Mouse (Mus musculus): ENCODE measurements around the gene Ube2cbp. TPM values are rescaled to one million over a fixed set of nuclear protein-coding genes. Genes with fewer than 3 reads are reported as not detected.

Ube2cbp gene
- total RNA-seq, 2 experiments from 2014 or later: 3.5 to 4.0 TPM

DNA sequence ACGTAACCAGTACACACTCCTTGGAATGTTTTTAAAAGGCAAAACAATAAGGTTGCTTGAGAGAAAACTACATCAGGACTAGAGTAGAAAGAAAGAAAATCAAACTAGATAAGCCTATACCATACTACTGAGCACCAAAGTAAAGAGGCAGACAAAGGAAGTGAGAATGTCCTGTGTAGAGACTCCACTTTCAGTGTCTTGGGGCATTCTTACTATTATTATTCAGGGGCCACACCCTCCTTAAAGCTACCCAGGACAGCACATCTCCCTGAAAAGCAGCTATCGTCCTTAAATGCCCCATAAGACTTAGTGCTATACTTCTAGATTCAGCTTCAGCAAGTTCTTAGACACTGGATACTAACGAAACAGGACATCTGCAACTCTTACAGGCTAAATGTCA is 11.1 kb downstream of the Ube2cbp start:
- no peak for TF ChIP-seq CTCF (conservative IDR thresholded peaks at IDR 0.05)
- Histone ChIP-seq H3K27ac (no peak overlapping the region), H3K4me3 (no peak overlapping the region)
- no peak for DNase-seq (ENCODE audit: low spot score in 2 of 2)

- peak; percentile 52 to 62 for DNase-seq (ENCODE audit: low spot score in 2 of 2)
- peak; percentile 94 for TF ChIP-seq CTCF (conservative IDR thresholded peaks at IDR 0.05)
- Histone ChIP-seq H3K27ac (no peak overlapping the region), H3K4me3 (peak overlapping the region; percentile 43)
Observed at GRCm38 (mm10) chr9:86451617-86452016, 13.1 kb downstream of the Ube2cbp start.

DNA sequence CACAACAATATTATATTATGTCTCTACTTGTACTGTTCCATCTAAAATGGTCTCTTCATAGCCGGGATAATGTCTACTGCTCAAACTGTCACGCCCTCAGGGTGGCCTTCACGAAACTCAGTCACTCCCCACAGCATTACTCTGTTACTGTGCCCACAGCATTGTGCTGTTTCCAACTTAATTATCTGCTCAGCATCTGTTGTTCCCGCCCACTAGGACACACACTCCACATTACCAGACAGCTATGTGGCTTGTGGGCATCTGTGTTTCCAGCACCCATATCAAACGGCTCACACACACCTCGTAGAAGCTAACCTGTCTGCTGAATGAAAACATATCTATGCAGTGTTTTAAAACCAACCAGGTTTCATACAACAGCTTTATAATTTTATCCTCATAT is 13.7 kb downstream of the Ube2cbp start:
- TF ChIP-seq CTCF (conservative IDR thresholded peaks at IDR 0.05): no peak
- Histone ChIP-seq H3K4me3 (peak overlapping the region; percentile 43; the same call in 1 of the 2 replicates), H3K27ac (no peak overlapping the region)
- DNase-seq (ENCODE audit: low spot score in 2 of 2): peak; percentile 38 to 40

DNA sequence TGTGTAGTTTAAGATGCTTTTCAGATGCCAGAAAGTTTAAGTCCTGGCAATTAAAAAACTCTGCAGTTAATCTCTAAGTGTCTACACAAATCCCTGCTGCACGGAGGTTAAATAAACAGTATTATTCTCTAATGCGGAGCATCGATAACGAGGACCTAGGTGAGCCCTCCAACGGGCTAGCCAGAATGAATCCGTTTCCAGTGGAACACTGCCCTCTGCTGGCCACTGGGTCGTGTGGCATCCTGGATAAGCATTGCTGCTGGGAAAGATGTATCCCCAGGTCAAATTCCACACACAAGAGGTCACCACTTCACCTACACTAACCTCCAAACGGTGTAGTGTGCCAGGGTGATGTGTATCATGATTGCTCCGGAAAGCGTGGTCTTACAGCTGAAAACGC is 15.2 kb downstream of the Ube2cbp start:
- peak; percentile 99 for TF ChIP-seq CTCF (conservative IDR thresholded peaks at IDR 0.05)
- Histone ChIP-seq H3K27ac (no peak overlapping the region), H3K4me3 (peak overlapping the region; percentile 15; the same call in 1 of the 2 replicates)
- DNase-seq (ENCODE audit: low spot score in 2 of 2): peak; percentile 65 to 88

DNA sequence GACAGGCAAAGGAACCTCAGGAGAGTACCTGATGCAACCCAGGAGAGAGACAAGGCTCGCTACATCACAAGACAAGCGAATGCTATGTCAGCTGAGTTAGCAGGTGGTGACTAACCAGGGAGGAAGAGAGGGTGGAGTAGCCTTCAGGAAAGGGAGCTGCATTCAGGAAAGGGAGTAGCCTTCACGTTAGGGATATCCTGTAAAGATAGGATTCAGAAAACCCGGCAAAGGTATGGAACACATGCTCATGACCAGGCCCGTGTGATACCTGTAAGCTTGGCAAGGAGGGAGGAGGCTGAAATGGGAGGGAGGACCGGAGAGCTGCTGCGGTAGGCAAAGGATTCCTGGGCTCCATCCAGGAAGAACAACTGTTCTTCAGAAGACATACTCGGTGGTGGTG is 17.3 kb downstream of the Ube2cbp start:
- no peak for DNase-seq (ENCODE audit: low spot score in 2 of 2)
- no peak overlapping the region for H3K27ac ChIP-seq
- H3K4me3 ChIP-seq: no peak overlapping the region
- no peak for TF ChIP-seq CTCF (conservative IDR thresholded peaks at IDR 0.05)

DNA sequence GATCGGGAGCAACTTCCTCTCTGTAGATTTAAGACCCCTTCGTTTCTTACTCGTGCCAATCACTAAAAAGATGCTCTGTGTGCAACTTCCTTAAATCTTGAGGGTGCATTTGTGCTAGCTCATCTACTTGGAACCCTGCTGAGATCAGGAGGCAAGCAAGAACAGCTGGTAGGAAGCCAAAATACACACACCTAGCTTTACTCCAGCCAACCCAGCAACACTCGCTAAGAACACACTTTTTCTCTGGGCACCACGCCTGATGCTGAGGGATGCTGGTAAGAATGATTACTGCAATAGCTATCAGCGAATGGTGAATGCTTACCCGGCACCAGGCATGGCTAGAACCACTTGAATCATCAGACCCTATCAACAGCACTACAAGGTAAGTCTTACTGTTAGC is 17.9 kb downstream of the Ube2cbp start:
- no peak for TF ChIP-seq CTCF (conservative IDR thresholded peaks at IDR 0.05)
- Histone ChIP-seq H3K27ac (no peak overlapping the region), H3K4me3 (no peak overlapping the region)
- no peak for DNase-seq (ENCODE audit: low spot score in 2 of 2)

GRCm38 (mm10) chr9:86442248-86442647 is 22.5 kb downstream of the Ube2cbp start:
- H3K4me3 ChIP-seq: no peak overlapping the region
- DNase-seq (ENCODE audit: low spot score in 2 of 2): no peak
- TF ChIP-seq CTCF (conservative IDR thresholded peaks at IDR 0.05): no peak
- no peak overlapping the region for H3K27ac ChIP-seq

GRCm38 (mm10) chr9:86438337-86439009 is 26.3 kb downstream of the Ube2cbp start:
- Histone ChIP-seq H3K27ac (no peak overlapping the region), H3K4me3 (no peak overlapping the region)
- no peak for TF ChIP-seq CTCF (conservative IDR thresholded peaks at IDR 0.05)
- DNase-seq (ENCODE audit: low spot score in 2 of 2): no peak

GRCm38 (mm10) chr9:86436608-86437007 is 28.1 kb downstream of the Ube2cbp start:
- Histone ChIP-seq H3K4me3 (no peak overlapping the region), H3K27ac (no peak overlapping the region)
- no peak for TF ChIP-seq CTCF (conservative IDR thresholded peaks at IDR 0.05)
- DNase-seq (ENCODE audit: low spot score in 2 of 2): no peak

DNA sequence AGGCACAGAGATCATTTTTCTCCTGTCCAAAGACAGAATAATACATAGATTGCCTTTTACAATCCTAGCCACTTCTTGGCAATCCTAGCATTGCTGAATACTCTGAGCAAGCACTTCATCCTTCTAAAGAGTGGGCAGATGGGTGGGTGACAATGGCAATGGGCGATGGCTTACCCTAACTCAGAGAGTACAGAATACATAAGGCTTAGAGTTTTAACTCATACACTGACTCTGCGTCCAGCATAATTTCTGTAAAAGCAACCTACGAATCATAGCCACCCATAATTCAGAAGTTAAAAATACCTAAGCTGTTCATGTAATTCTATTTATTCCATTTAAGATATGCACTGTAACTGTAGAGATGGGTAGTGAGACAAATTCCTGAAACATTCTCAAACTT is 29.2 kb downstream of the Ube2cbp start:
- TF ChIP-seq CTCF (conservative IDR thresholded peaks at IDR 0.05): no peak
- H3K27ac ChIP-seq: no peak overlapping the region
- no peak for DNase-seq (ENCODE audit: low spot score in 2 of 2)

DNA sequence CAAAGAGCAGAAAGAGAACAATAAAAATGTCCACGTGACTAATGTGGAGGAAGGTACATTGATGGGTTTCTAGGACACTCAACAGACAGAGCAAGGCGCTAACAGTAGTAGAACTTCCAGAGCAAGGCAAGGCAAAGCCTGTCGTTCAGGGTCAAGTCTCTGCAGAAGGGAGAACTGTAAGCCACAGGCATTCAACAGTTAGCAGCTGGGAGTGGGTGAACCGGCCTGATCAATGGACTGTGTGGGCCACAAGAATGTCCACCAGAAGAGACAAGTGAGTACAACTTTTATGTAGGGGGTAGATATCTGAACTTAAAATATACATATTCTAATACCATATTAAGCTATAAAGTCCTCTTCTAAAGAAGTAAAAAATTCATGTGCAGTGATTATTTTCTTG is 41.4 kb downstream of the Ube2cbp start:
- TF ChIP-seq CTCF (conservative IDR thresholded peaks at IDR 0.05): no peak
- no peak for DNase-seq (ENCODE audit: low spot score in 2 of 2)
- no peak overlapping the region for H3K4me3 ChIP-seq
- no peak overlapping the region for H3K27ac ChIP-seq

More for the DNA sequence above, 29.2 kb downstream of the Ube2cbp start:
- H3K4me3 ChIP-seq: no peak overlapping the region

DNA sequence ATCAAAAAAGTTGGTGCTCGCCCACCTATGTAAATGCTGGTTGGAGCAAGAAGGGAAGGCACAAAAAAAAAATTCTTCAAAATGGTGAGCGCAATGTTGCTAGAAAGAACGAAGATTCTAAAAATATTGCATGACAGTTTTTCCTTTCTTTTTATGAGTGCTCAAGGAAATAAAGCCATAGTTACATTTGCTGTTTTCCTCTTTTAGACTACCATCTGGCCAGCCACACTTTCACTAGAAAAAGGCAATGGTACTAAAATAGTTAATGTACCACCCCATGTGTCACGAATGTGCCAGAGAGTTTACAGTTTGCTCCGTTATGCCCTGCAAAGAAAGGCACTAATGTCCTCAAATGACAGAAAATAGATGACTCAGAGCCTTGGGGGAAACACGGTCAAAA is 45.4 kb downstream of the Ube2cbp start:
- peak in 1 of 2 experiments; percentile 11 for DNase-seq (ENCODE audit: low spot score in 2 of 2)
- Histone ChIP-seq H3K4me3 (no peak overlapping the region), H3K27ac (no peak overlapping the region)
- TF ChIP-seq CTCF (conservative IDR thresholded peaks at IDR 0.05): no peak

- H3K4me3 ChIP-seq: no peak overlapping the region
- no peak overlapping the region for H3K27ac ChIP-seq
- TF ChIP-seq CTCF (conservative IDR thresholded peaks at IDR 0.05): no peak
- DNase-seq (ENCODE audit: low spot score in 2 of 2): no peak
Observed at GRCm38 (mm10) chr9:86417971-86418370, 46.8 kb downstream of the Ube2cbp start.

GRCm38 (mm10) chr9:86395785-86396184 is 69.0 kb downstream of the Ube2cbp start:
- TF ChIP-seq CTCF (conservative IDR thresholded peaks at IDR 0.05): peak; percentile 57
- DNase-seq (ENCODE audit: low spot score in 2 of 2): no peak
- Histone ChIP-seq H3K27ac (no peak overlapping the region), H3K4me3 (no peak overlapping the region)
